Mouse (Mus musculus): ENCODE results near the gene Gm6169.

Gm6169 gene

DNA sequence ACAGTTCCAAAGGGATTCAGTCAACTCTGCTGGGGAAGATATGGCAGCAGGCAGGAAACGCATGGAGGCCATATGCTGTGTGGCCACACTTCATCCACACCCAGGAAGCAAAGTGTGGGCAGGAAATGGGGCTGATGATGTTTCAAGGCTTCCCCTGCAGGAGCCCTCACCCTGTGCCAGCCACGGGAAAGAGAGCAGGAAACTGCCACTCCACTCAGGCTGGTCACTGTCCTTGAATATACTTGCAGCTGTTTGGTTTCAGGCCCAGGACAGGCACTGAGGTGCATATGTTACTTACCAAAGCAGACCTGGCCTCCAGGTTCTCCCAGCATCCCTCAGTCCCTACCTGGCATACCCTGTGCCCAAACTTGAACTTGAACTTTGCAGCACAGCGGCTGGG is 34.6 kb downstream of the Gm6169 start:
- H3K4me1 ChIP-seq (replicated peaks; ENCODE audit: low read depth, low read length) = peaks cover 55% of the 10 kb centered on the region
- peaks cover 14% of the 10 kb centered on the region for H3K9me3 ChIP-seq (ENCODE audit: low read length)
- peak overlapping the region; percentile 74 for H3K4me3 ChIP-seq (replicated peaks; ENCODE audit: low read length)
- H3K27me3 ChIP-seq (ENCODE audit: insufficient read depth, low read length) = no peaks in the 10 kb centered on the region
- no peak for TF ChIP-seq NANOG (IDR thresholded peaks at IDR 0.05; ENCODE audit: borderline replicate concordance, low read length)
- TF ChIP-seq CTCF (conservative IDR thresholded peaks at IDR 0.05; ENCODE audit: low read length) = no peak
- no peak for TF ChIP-seq POU5F1 (IDR thresholded peaks at IDR 0.05; ENCODE audit: borderline replicate concordance, low read length)
- H3K36me3 ChIP-seq (ENCODE audit: insufficient read depth, low read length) = peaks cover 4% of the 10 kb centered on the region; the same call in 1 of the 2 replicates

DNA sequence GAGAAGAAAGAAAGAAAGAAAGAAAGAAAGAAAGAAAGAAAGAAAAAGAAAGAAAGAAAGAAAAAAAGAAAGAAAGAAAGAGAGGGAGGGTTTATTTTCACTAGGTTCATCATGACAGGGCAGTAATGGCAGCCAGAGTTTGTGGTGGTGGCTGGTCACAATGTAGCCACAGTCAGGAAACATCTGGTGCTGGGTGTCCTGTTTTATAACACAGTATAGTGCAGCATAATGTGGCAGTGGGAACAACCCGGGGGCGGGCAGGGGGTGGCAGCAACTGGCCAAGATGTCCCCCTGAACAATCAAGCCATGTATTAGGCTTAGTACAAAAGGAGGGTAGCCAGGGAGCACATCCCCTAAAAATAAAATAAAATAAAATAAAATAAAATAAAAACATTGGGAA is 35.6 kb downstream of the Gm6169 start:
- Histone ChIP-seq H3K4me3 (replicated peaks; ENCODE audit: low read length) (no peak overlapping the region), H3K27me3 (ENCODE audit: insufficient read depth, low read length) (no peaks in the 10 kb centered on the region), H3K4me1 (replicated peaks; ENCODE audit: low read depth, low read length) (peaks cover 48% of the 10 kb centered on the region), H3K9me3 (ENCODE audit: low read length) (peaks cover 14% of the 10 kb centered on the region), H3K36me3 (ENCODE audit: insufficient read depth, low read length) (peaks cover 4% of the 10 kb centered on the region; the same call in 1 of the 2 replicates)
- TF ChIP-seq CTCF (conservative IDR thresholded peaks at IDR 0.05; ENCODE audit: low read length) (no peak), POU5F1 (IDR thresholded peaks at IDR 0.05; ENCODE audit: borderline replicate concordance, low read length) (no peak), NANOG (IDR thresholded peaks at IDR 0.05; ENCODE audit: borderline replicate concordance, low read length) (no peak)

DNA sequence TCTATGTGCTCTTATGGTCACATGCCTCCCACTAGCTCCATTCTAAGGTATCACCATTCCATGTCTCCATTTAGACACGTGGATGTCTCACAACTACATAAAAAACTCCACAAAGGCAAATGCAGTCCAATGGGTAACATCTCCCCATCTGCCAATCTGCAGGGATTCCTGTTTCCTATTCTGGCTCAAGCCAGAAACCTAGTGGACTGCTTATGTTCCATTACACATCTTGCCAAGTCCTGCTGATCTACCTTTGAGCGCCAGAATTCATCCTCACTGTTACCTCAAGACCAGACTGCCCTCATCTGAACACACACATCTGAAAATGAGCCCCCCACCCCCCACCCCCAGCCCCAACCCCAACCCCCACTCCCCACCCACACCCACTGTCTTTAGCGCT is 36.9 kb downstream of the Gm6169 start:
- peaks cover 50% of the 10 kb centered on the region for H3K4me1 ChIP-seq (replicated peaks; ENCODE audit: low read depth, low read length)
- peaks cover 4% of the 10 kb centered on the region; the same call in 1 of the 2 replicates for H3K36me3 ChIP-seq (ENCODE audit: insufficient read depth, low read length)
- TF ChIP-seq POU5F1 (IDR thresholded peaks at IDR 0.05; ENCODE audit: borderline replicate concordance, low read length) (no peak), CTCF (conservative IDR thresholded peaks at IDR 0.05; ENCODE audit: low read length) (no peak), NANOG (IDR thresholded peaks at IDR 0.05; ENCODE audit: borderline replicate concordance, low read length) (no peak)
- peaks cover 14% of the 10 kb centered on the region for H3K9me3 ChIP-seq (ENCODE audit: low read length)
- no peaks in the 10 kb centered on the region for H3K27me3 ChIP-seq (ENCODE audit: insufficient read depth, low read length)
- no peak overlapping the region for H3K4me3 ChIP-seq (replicated peaks; ENCODE audit: low read length)

DNA sequence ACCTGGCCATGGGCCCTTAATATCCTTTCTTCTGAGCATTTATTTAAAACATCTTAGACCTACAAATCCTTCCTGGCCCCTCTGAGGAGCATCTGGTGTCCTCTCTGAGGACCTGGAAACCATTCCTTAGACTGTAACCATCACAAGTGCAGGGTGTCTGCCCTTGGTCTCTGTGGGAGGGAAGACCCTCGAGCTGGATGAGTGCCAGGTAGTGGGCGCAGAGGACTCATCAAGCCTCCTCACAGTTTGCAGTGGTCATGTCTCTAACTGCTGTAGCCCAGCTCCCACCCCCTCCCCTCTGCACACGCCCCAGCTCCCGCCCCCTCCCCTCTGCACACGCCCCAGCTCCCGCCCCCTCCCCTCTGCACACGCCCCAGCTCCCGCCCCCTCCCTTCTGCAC is 38.7 kb downstream of the Gm6169 start:
- H3K27me3 ChIP-seq (ENCODE audit: insufficient read depth, low read length) = no peaks in the 10 kb centered on the region
- TF ChIP-seq POU5F1 (IDR thresholded peaks at IDR 0.05; ENCODE audit: borderline replicate concordance, low read length) = no peak
- TF ChIP-seq NANOG (IDR thresholded peaks at IDR 0.05; ENCODE audit: borderline replicate concordance, low read length) = no peak
- no peak for TF ChIP-seq CTCF (conservative IDR thresholded peaks at IDR 0.05; ENCODE audit: low read length)
- peaks cover 4% of the 10 kb centered on the region; the same call in 1 of the 2 replicates for H3K36me3 ChIP-seq (ENCODE audit: insufficient read depth, low read length)
- H3K4me3 ChIP-seq (replicated peaks; ENCODE audit: low read length) = no peak overlapping the region
- H3K9me3 ChIP-seq (ENCODE audit: low read length) = peaks cover 14% of the 10 kb centered on the region
- peaks cover 37% of the 10 kb centered on the region for H3K4me1 ChIP-seq (replicated peaks; ENCODE audit: low read depth, low read length)

DNA sequence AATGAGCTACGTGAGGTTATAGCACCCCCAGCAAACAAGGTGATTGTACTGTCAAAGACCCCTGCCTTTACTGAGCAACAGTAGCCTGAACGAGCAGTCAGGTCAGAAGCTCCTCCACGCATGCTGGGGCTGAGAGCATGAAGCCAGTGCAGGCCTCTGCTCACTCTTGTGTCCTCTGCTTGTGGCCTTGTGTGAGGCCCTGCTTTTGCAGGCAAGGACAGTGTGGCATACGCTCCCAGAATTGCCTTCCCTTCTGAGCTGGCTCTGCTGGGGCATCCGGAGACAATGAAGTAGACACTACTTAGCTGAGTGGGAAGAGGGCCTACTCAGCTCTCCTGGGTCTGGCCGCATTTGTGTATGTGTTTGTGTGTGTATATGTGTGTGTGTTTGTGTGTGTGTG is 39.3 kb downstream of the Gm6169 start:
- Histone ChIP-seq H3K4me3 (replicated peaks; ENCODE audit: low read length) (no peak overlapping the region), H3K9me3 (ENCODE audit: low read length) (peaks cover 14% of the 10 kb centered on the region), H3K27me3 (ENCODE audit: insufficient read depth, low read length) (no peaks in the 10 kb centered on the region), H3K4me1 (replicated peaks; ENCODE audit: low read depth, low read length) (peaks cover 34% of the 10 kb centered on the region), H3K36me3 (ENCODE audit: insufficient read depth, low read length) (peaks cover 4% of the 10 kb centered on the region; the same call in 1 of the 2 replicates)
- TF ChIP-seq POU5F1 (IDR thresholded peaks at IDR 0.05; ENCODE audit: borderline replicate concordance, low read length) = no peak
- no peak for TF ChIP-seq NANOG (IDR thresholded peaks at IDR 0.05; ENCODE audit: borderline replicate concordance, low read length)
- no peak for TF ChIP-seq CTCF (conservative IDR thresholded peaks at IDR 0.05; ENCODE audit: low read length)

DNA sequence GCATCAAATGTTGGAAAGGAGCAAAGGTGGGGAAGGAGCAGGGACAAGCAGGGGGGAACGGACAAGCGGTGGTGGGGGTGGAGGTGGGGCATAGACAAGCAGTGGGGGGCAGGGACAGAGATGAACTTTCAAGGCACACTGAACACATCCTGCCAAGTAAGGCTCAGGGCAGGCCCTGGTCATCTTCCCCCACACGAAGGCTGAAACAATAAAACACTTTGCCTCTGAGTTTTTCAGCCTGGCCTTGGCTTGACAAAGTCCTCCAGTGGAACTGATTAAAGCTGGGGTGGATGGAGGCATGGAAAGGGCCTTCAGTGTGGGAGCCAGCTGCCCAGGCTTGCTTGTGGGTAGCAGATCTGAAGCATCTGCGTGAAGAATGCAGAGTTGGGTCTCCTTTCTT is 41.2 kb downstream of the Gm6169 start:
- H3K36me3 ChIP-seq (ENCODE audit: insufficient read depth, low read length) = peaks cover 4% of the 10 kb centered on the region; the same call in 1 of the 2 replicates
- H3K9me3 ChIP-seq (ENCODE audit: low read length) = peaks cover 14% of the 10 kb centered on the region
- H3K4me1 ChIP-seq (replicated peaks; ENCODE audit: low read depth, low read length) = peaks cover 18% of the 10 kb centered on the region
- TF ChIP-seq POU5F1 (IDR thresholded peaks at IDR 0.05; ENCODE audit: borderline replicate concordance, low read length) (no peak), NANOG (IDR thresholded peaks at IDR 0.05; ENCODE audit: borderline replicate concordance, low read length) (no peak), CTCF (conservative IDR thresholded peaks at IDR 0.05; ENCODE audit: low read length) (no peak)
- no peak overlapping the region for H3K4me3 ChIP-seq (replicated peaks; ENCODE audit: low read length)
- H3K27me3 ChIP-seq (ENCODE audit: insufficient read depth, low read length) = 0 out of 2 replicates have a peak, but pooled peaks cover 4% of the 10 kb centered on the region

DNA sequence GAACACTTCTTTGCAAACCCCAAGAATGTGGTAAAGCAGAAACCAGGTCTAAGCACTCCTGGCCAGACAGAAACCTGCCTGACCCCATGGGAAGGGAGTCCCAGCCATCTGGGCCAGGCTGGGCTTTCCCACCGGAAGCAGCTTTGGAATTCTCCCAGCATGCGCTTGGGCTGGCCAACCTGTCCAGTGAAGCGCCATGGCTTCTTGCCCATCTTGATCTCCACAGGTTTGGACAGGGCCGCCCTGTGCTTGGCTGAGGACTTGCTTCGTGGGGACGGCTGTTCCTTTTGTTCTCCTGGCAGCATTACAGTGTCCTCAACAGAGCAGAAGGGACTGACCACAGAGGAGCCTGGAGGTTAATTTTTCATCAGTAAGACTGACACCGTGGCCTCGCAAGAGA is 45.2 kb downstream of the Gm6169 start:
- no peak for TF ChIP-seq CTCF (conservative IDR thresholded peaks at IDR 0.05; ENCODE audit: low read length)
- TF ChIP-seq NANOG (IDR thresholded peaks at IDR 0.05; ENCODE audit: borderline replicate concordance, low read length) = no peak
- TF ChIP-seq POU5F1 (IDR thresholded peaks at IDR 0.05; ENCODE audit: borderline replicate concordance, low read length) = no peak
- no peaks in the 10 kb centered on the region for H3K36me3 ChIP-seq (ENCODE audit: insufficient read depth, low read length)
- 0 out of 2 replicates have a peak, but pooled peaks cover 4% of the 10 kb centered on the region for H3K27me3 ChIP-seq (ENCODE audit: insufficient read depth, low read length)
- peaks cover 15% of the 10 kb centered on the region for H3K4me1 ChIP-seq (replicated peaks; ENCODE audit: low read depth, low read length)
- H3K9me3 ChIP-seq (ENCODE audit: low read length) = no peaks in the 10 kb centered on the region
- H3K4me3 ChIP-seq (replicated peaks; ENCODE audit: low read length) = no peak overlapping the region

DNA sequence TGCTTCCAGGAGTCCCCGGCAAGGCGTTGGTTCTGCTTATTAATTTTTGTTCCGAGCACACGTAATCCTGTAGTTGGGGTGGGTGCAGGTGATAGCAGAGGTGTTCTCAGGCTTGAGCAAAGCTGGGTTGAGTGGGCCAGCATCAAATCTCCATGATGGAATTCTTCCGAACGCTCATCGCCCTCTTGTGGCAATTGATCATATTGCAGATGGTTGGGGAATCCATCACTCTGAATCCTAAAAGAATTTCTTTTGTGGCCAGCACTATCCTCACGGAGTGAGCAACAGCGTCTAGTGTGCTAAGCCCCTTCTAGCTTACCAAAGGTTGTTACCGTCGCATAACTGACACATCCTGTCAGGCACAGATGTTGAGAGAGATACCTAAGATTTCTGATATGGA is 46.4 kb downstream of the Gm6169 start:
- Histone ChIP-seq H3K4me3 (replicated peaks; ENCODE audit: low read length) (no peak overlapping the region), H3K27me3 (ENCODE audit: insufficient read depth, low read length) (0 out of 2 replicates have a peak, but pooled peaks cover 4% of the 10 kb centered on the region), H3K36me3 (ENCODE audit: insufficient read depth, low read length) (no peaks in the 10 kb centered on the region), H3K4me1 (replicated peaks; ENCODE audit: low read depth, low read length) (peaks cover 11% of the 10 kb centered on the region), H3K9me3 (ENCODE audit: low read length) (no peaks in the 10 kb centered on the region)
- TF ChIP-seq NANOG (IDR thresholded peaks at IDR 0.05; ENCODE audit: borderline replicate concordance, low read length) (no peak), CTCF (conservative IDR thresholded peaks at IDR 0.05; ENCODE audit: low read length) (peak; percentile 76), POU5F1 (IDR thresholded peaks at IDR 0.05; ENCODE audit: borderline replicate concordance, low read length) (no peak)

DNA sequence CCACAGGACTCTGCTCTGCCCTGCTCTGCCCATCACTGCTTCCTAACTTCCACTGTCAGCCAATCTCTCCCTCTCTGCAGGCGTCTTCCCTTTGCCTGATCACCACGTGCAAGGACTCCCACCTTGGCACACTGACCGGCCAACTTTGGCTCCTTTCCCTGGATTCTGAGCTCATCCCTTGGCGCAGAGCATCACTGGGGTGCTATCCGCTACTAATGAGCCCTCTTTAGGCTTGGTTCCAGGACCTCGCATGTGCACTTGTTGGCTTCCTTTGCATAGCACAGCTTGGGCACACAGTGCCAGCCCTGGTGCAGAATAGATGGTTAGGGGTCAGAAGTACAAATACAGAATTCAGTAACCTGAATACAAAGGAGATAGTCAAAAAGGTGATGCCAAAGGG is 47.9 kb downstream of the Gm6169 start:
- peaks cover 4% of the 10 kb centered on the region for H3K4me1 ChIP-seq (replicated peaks; ENCODE audit: low read depth, low read length)
- no peak for TF ChIP-seq NANOG (IDR thresholded peaks at IDR 0.05; ENCODE audit: borderline replicate concordance, low read length)
- TF ChIP-seq CTCF (conservative IDR thresholded peaks at IDR 0.05; ENCODE audit: low read length) = no peak
- no peak for TF ChIP-seq POU5F1 (IDR thresholded peaks at IDR 0.05; ENCODE audit: borderline replicate concordance, low read length)
- no peaks in the 10 kb centered on the region for H3K36me3 ChIP-seq (ENCODE audit: insufficient read depth, low read length)
- no peaks in the 10 kb centered on the region for H3K9me3 ChIP-seq (ENCODE audit: low read length)
- 0 out of 2 replicates have a peak, but pooled peaks cover 4% of the 10 kb centered on the region for H3K27me3 ChIP-seq (ENCODE audit: insufficient read depth, low read length)
- H3K4me3 ChIP-seq (replicated peaks; ENCODE audit: low read length) = no peak overlapping the region
